Mouse (Mus musculus): ENCODE measurements around the gene Pdyn. TPM values are rescaled to one million over a fixed set of nuclear protein-coding genes. Genes with fewer than 3 reads are reported as not detected.

Gene Pdyn
- total RNA-seq (2021), result not detected
- long read RNA-seq, experiment 1, result 0 reads
- long read RNA-seq, experiment 2, result 0 reads

GRCm38 (mm10) chr2:129699484-129700158 is at the start of gene Pdyn:
TSS of gene Pdyn (minus strand) at chr2:129699844.
- intact Hi-C loops (cut with DNase I), result no loop called here

GRCm38 (mm10) chr2:129742016-129742415 is 42.4 kb upstream of the Pdyn start:
- DNase-seq, result no peak
- intact Hi-C loops (cut with DNase I), result no loop called here

More at GRCm38 (mm10) chr2:129699484-129700158, at the start of gene Pdyn:
- DNase-seq, result no peak

GRCm38 (mm10) chr2:129740515-129740914 is 40.9 kb upstream of the Pdyn start:
- intact Hi-C loops (cut with DNase I), result no loop called here
- no peak for DNase-seq

GRCm38 (mm10) chr2:129734031-129734430 is 34.4 kb upstream of the Pdyn start:
- intact Hi-C loops (cut with DNase I), result no loop called here
- no peak for DNase-seq

GRCm38 (mm10) chr2:129729681-129730080 is 30.0 kb upstream of the Pdyn start:
- intact Hi-C loops (cut with DNase I), result no loop called here
- no peak for DNase-seq

- intact Hi-C loops (cut with DNase I), result no loop called here
- peak in 1 of 2 experiments; percentile 14 for DNase-seq
Measured at GRCm38 (mm10) chr2:129715671-129716070, 16.0 kb upstream of the Pdyn start.

- intact Hi-C loops (cut with DNase I), result no loop called here
- no peak for DNase-seq
Measured at GRCm38 (mm10) chr2:129713026-129713544, 13.4 kb upstream of the Pdyn start.

- no peak for DNase-seq
- intact Hi-C loops (cut with DNase I), result no loop called here
Measured at GRCm38 (mm10) chr2:129696059-129696458, 3.6 kb downstream of the Pdyn start.

GRCm38 (mm10) chr2:129694303-129694702 is 5.3 kb downstream of the Pdyn start:
- intact Hi-C loops (cut with DNase I), result no loop called here
- no peak for DNase-seq

- DNase-seq, result no peak
- intact Hi-C loops (cut with DNase I), result no loop called here
Measured at GRCm38 (mm10) chr2:129692694-129693093, 7.0 kb downstream of the Pdyn start.

- DNase-seq, result no peak
- intact Hi-C loops (cut with DNase I), result no loop called here
Measured at GRCm38 (mm10) chr2:129689694-129690093, 9.9 kb downstream of the Pdyn start.

- intact Hi-C loops (cut with DNase I), result no loop called here
- DNase-seq, result no peak
Measured at GRCm38 (mm10) chr2:129688036-129688625, 11.5 kb downstream of the Pdyn start.

GRCm38 (mm10) chr2:129686908-129687307 is 12.7 kb downstream of the Pdyn start:
- DNase-seq, result no peak
- intact Hi-C loops (cut with DNase I), result no loop called here

GRCm38 (mm10) chr2:129684014-129684413 is 15.6 kb downstream of the Pdyn start:
- no peak for DNase-seq
- intact Hi-C loops (cut with DNase I), result no loop called here

- DNase-seq, result no peak
- intact Hi-C loops (cut with DNase I), result no loop called here
Measured at GRCm38 (mm10) chr2:129680236-129680635, 19.4 kb downstream of the Pdyn start.

- intact Hi-C loops (cut with DNase I), result loop anchor here (5.0 kb wide), 1 partner anchor 177 kb away; no protein-coding TSS in a partner anchor
- DNase-seq, result no peak
Measured at GRCm38 (mm10) chr2:129679066-129679465, 20.6 kb downstream of the Pdyn start.

GRCm38 (mm10) chr2:129677664-129678063 is 22.0 kb downstream of the Pdyn start:
- intact Hi-C loops (cut with DNase I), result loop anchor here (2.0 to 5.0 kb wide), 2 partner anchors 175 to 195 kb away; no protein-coding TSS in a partner anchor
- DNase-seq, result no peak

- DNase-seq, result peak; percentile 60 to 75
- intact Hi-C loops (cut with DNase I), result loop anchor here (5.0 kb wide), 1 partner anchor 173 kb away; no protein-coding TSS in a partner anchor
Measured at GRCm38 (mm10) chr2:129674935-129675634, 24.6 kb downstream of the Pdyn start.

- intact Hi-C loops (cut with DNase I), result no loop called here
- DNase-seq, result no peak
Measured at GRCm38 (mm10) chr2:129671911-129672310, 27.7 kb downstream of the Pdyn start.

GRCm38 (mm10) chr2:129662484-129662883 is 37.2 kb downstream of the Pdyn start:
- DNase-seq, result no peak
- intact Hi-C loops (cut with DNase I), result loop anchor here (5.0 kb wide), 1 partner anchor 160 kb away; no protein-coding TSS in a partner anchor

- DNase-seq, result no peak
- intact Hi-C loops (cut with DNase I), result loop anchor here (5.0 kb wide), 1 partner anchor 158 kb away; no protein-coding TSS in a partner anchor
Measured at GRCm38 (mm10) chr2:129660020-129660419, 39.6 kb downstream of the Pdyn start.

Data from gastrocnemius, postnatal 36 days (tissue).